ENCODE assay signal across 9 mouse cellular contexts in genomic region chr12:88800990-88801655, GRCm38 (mm10).
DNase-seq lines count a peak whose midpoint lies in the region; ATAC-seq and TF ChIP-seq lines count a peak whose summit lies in the region.
"Had no signal": no experiment of that assay in that cellular context is flagged by ENCODE, and none has a peak within 500 bp of the region (broad histone marks: within the 10 kb centered on the region; RNA-seq: fewer than 3 reads in every experiment).

No protein-coding gene starts in this region.

- no peak overlapping the region for H3K9ac ChIP-seq in kidney, embryonic 16.5 days (replicated peaks; ENCODE audit: low read length)
- H3K9ac ChIP-seq in embryonic facial prominence, embryonic 12.5 days, result no peak overlapping the region; the same call in 1 of the 2 replicates

- H3K27me3 ChIP-seq in kidney, embryonic 16.5 days (ENCODE audit: insufficient read depth, low read length), result no peaks in the 10 kb centered on the region
- H3K27me3 ChIP-seq in embryonic facial prominence, embryonic 12.5 days, result no peaks in the 10 kb centered on the region
- H3K27me3 ChIP-seq: megakaryocyte, embryonic 14.5 days had no signal

- DNase-seq in kidney, adult 11 months, result no peak
- peak; percentile 98 for DNase-seq in brain, embryonic 14.5 days (ENCODE audit: low read depth)
- DNase-seq in mesoderm, embryonic 11.5 days (ENCODE audit: low read depth, low spot score), result peak; percentile 49
- DNase-seq in natural killer cell, adult 2 months (ENCODE audit: low spot score in 2 of 2), result no peak
- no peak for DNase-seq in thymus, postnatal 4 days
- no peak for DNase-seq in B cell, adult 2 months

- no peak for TF ChIP-seq CTCF in brain, embryonic 14.5 days (IDR thresholded peaks at IDR 0.05; ENCODE audit: borderline replicate concordance, extremely low read depth, insufficient read depth, insufficient read length)

- no peak overlapping the region for H3K4me2 ChIP-seq in kidney, embryonic 16.5 days (replicated peaks; ENCODE audit: low read depth, low read length)
- H3K4me2 ChIP-seq in embryonic facial prominence, embryonic 12.5 days (replicated peaks), result 0 out of 2 replicates have a peak overlapping the region, but pooled peaks have one; percentile 10

- H3K4me3 ChIP-seq in kidney, embryonic 16.5 days (ENCODE audit: low read length), result no peak overlapping the region
- H3K4me3 ChIP-seq in embryonic facial prominence, embryonic 12.5 days, result no peak overlapping the region
- H3K4me3 ChIP-seq: megakaryocyte, embryonic 14.5 days had no signal

- no peak for TF ChIP-seq POLR2A in brain, embryonic 14.5 days (IDR thresholded peaks at IDR 0.05; ENCODE audit: borderline replicate concordance, extremely low read depth, insufficient read depth, insufficient read length, poor library complexity, severe bottlenecking)

- no peaks in the 10 kb centered on the region; the same call in 1 of the 2 replicates for H3K4me1 ChIP-seq in kidney, embryonic 16.5 days (ENCODE audit: insufficient read depth, low read length)
- H3K4me1 ChIP-seq in embryonic facial prominence, embryonic 12.5 days, result peaks cover 5% of the 10 kb centered on the region
- H3K4me1 ChIP-seq: megakaryocyte, embryonic 14.5 days had no signal

- no peaks in the 10 kb centered on the region for H3K9me3 ChIP-seq in kidney, embryonic 16.5 days (ENCODE audit: low read length)
- H3K9me3 ChIP-seq in embryonic facial prominence, embryonic 12.5 days, result no peaks in the 10 kb centered on the region

- WGBS in kidney, embryonic 16.5 days, result 19% methylated on average over 6 of the region's 6 CpGs
- 5% methylated on average over 6 of the region's 6 CpGs for WGBS in embryonic facial prominence, embryonic 12.5 days

- ATAC-seq in kidney, embryonic 16.5 days (ENCODE audit: low FRiP score, low TSS enrichment), result 0 out of 2 replicates have a peak, but pooled peaks have one; percentile 51
- ATAC-seq in embryonic facial prominence, embryonic 12.5 days (ENCODE audit: insufficient number of reproducible peaks, insufficient read depth, low FRiP score, low TSS enrichment), result peak; percentile 88

- no peaks in the 10 kb centered on the region for H3K36me3 ChIP-seq in kidney, embryonic 16.5 days (ENCODE audit: insufficient read depth, low read length)
- no peaks in the 10 kb centered on the region for H3K36me3 ChIP-seq in embryonic facial prominence, embryonic 12.5 days

- H3K27ac ChIP-seq in kidney, embryonic 16.5 days (ENCODE audit: low read length), result no peak overlapping the region
- H3K27ac ChIP-seq in embryonic facial prominence, embryonic 12.5 days, result 0 out of 2 replicates have a peak overlapping the region, but pooled peaks have one; percentile 54

Comparison
In these comparisons a context has a peak if more than half of its experiments do, and no peak if none do; other contexts are left out.
1. DNase-seq: peak in brain, embryonic 14.5 days (single experiment) and mesoderm, embryonic 11.5 days (single experiment); none in kidney, adult 11 months (single experiment), natural killer cell, adult 2 months (0 of 2), thymus, postnatal 4 days (single experiment) and B cell, adult 2 months (0 of 2).